Mouse (Mus musculus) kidney, embryonic 16.5 days (tissue): Measurements from ENCODE around the gene Ptprk. TPM values are rescaled to one million over a fixed set of nuclear protein-coding genes. Genes with fewer than 3 reads are reported as not detected.

ENCODE experiments used
- ATAC-seq: fragments of 200-750 bp; cut with Nextera tagmentation; 2 replicates; pipeline ENCODE4 v1.8.0; 2017; ENCODE audit warnings: moderate TSS enrichment; ENCODE audit not compliant: low FRiP score, low TSS enrichment
- H3K27ac ChIP-seq: fragments of 300-500 bp; sonication (generic); 2 replicates; pipeline ENCODE4 v1.5.1; 2014; ENCODE audit warnings: low read length
- H3K27me3 ChIP-seq: fragments of 300-500 bp; sonication (generic); 2 replicates; pipeline ENCODE4 v1.6.1; 2014; ENCODE audit warnings: low read length, control low read depth, mixed read lengths; ENCODE audit not compliant: insufficient read depth
- H3K36me3 ChIP-seq: fragments of 300-500 bp; sonication (generic); 2 replicates; pipeline ENCODE4 v1.6.1; 2014; ENCODE audit warnings: low read length, control low read depth, mixed read lengths; ENCODE audit not compliant: insufficient read depth
- H3K4me1 ChIP-seq: fragments of 300-500 bp; sonication (generic); 2 replicates; pipeline ENCODE4 v1.6.1; 2014; ENCODE audit warnings: low read length, control low read depth, mixed read lengths; ENCODE audit not compliant: insufficient read depth
- H3K4me2 ChIP-seq: fragments of 300-500 bp; sonication (generic); replicated peaks from 2 replicates; pipeline ENCODE4 v1.6.1; 2014; ENCODE audit warnings: low read depth, low read length
- H3K4me3 ChIP-seq: fragments of 300-500 bp; sonication (generic); 2 replicates; pipeline ENCODE4 v1.5.1; 2014; ENCODE audit warnings: mild to moderate bottlenecking, low read length
- H3K9ac ChIP-seq: fragments of 300-500 bp; sonication (generic); replicated peaks from 2 replicates; pipeline ENCODE4 v1.6.1; 2014; ENCODE audit warnings: low read length
- H3K9me3 ChIP-seq: fragments of 300-500 bp; sonication (generic); 2 replicates; pipeline ENCODE4 v1.6.1; 2016; ENCODE audit warnings: low read length, control low read depth
- WGBS: fragments of 180-500 bp; shearing (Covaris S2); extraction: QIAGEN DNeasy Blood & Tissue Kit; methylation state at CpG from one replicate; pipeline ENCODE4 v1.1.7; 2014; 5-methylcytosine and 5-hydroxymethylcytosine counted together
- polyA plus RNA-seq: library from polyadenylated mRNA; unstranded; fragments of >200 nt; fragmentation: Nextera tagmentation; extraction: Ambion mirVana; gene quantifications from 2 replicates; pipeline ENCODE4 v1.2.1, GENCODE M21; 2015

Gene Ptprk
- polyA plus RNA-seq, 1 experiment from 2014 or later: 34.7 TPM

DNA sequence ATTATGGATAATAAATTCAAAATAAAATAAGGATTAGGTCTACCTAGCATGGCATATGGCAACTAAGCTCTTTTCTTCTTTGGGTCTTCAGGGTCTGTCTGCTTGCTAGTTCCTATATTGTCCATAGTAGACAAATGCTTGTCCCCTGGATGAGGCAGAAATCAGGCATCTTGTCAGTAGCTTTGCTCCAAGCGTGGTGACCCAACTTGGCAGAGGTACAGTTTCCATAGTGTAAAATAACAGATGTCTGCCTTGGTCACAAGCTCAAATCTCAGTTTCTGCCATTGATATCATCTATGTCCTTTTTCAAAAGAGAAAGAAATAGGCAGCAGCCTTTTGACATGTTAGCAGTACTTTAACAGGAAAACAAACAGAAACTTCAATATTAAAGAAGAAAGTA, 416.4 kb downstream of the Ptprk start:
- Histone ChIP-seq H3K9me3 (no peaks in the 10 kb centered on the region), H3K4me2 (no peak overlapping the region), H3K4me3 (no peak overlapping the region), H3K4me1 (peaks cover 12% of the 10 kb centered on the region), H3K27me3 (no peaks in the 10 kb centered on the region), H3K27ac (no peak overlapping the region), H3K9ac (no peak overlapping the region), H3K36me3 (0 out of 2 replicates have a peak, but pooled peaks cover 3% of the 10 kb centered on the region)
- 77% methylated on average over 1 of the region's 1 CpGs for WGBS
- no peak for ATAC-seq

GRCm38 (mm10) chr10:28492206-28492605, 417.6 kb downstream of the Ptprk start:
- ATAC-seq: no peak
- 71% methylated on average over 9 of the region's 9 CpGs for WGBS
- no peak overlapping the region for H3K4me2 ChIP-seq

DNA sequence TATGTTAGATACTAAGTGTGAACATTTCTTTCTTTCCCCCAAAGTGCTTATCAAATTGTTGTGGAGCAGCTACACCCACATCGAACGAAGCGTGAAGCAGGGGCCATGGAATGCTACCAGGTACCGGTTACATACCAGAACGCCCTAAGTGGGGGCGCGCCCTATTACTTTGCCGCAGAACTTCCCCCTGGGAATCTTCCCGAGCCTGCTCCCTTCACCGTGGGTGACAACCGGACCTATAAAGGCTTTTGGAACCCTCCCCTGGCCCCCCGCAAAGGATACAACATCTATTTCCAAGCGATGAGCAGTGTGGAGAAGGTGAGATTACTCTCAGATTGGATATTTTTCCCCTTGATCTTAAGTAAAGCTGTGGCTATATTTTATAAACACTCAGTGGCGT, 418.2 kb downstream of the Ptprk start:
- Histone ChIP-seq H3K4me1 (peaks cover 12% of the 10 kb centered on the region), H3K9ac (no peak overlapping the region), H3K4me2 (peak overlapping the region; percentile 10; the same call in 1 of the 2 replicates), H3K27ac (no peak overlapping the region), H3K36me3 (0 out of 2 replicates have a peak, but pooled peaks cover 3% of the 10 kb centered on the region), H3K4me3 (no peak overlapping the region), H3K9me3 (no peaks in the 10 kb centered on the region), H3K27me3 (no peaks in the 10 kb centered on the region)
- 41% methylated on average over 14 of the region's 14 CpGs for WGBS
- peak; percentile 49; the same call in 1 of the 2 replicates for ATAC-seq

More at GRCm38 (mm10) chr10:28492206-28492605, 417.6 kb downstream of the Ptprk start:
- H3K36me3 ChIP-seq: 0 out of 2 replicates have a peak, but pooled peaks cover 3% of the 10 kb centered on the region
- no peak overlapping the region for H3K4me3 ChIP-seq
- H3K27me3 ChIP-seq: no peaks in the 10 kb centered on the region
- peaks cover 12% of the 10 kb centered on the region for H3K4me1 ChIP-seq
- no peaks in the 10 kb centered on the region for H3K9me3 ChIP-seq
- H3K27ac ChIP-seq: no peak overlapping the region
- no peak overlapping the region for H3K9ac ChIP-seq

- H3K27me3 ChIP-seq: no peaks in the 10 kb centered on the region
- H3K9me3 ChIP-seq: no peaks in the 10 kb centered on the region
- WGBS: 27% methylated on average over 7 of the region's 7 CpGs
- no peak overlapping the region for H3K4me3 ChIP-seq
- peak overlapping the region; percentile 10; the same call in 1 of the 2 replicates for H3K4me2 ChIP-seq
- H3K27ac ChIP-seq: no peak overlapping the region
- H3K36me3 ChIP-seq: 0 out of 2 replicates have a peak, but pooled peaks cover 3% of the 10 kb centered on the region
- H3K4me1 ChIP-seq: peaks cover 12% of the 10 kb centered on the region
- no peak overlapping the region for H3K9ac ChIP-seq
- peak; percentile 88 for ATAC-seq
These were observed 418.7 kb downstream of the Ptprk start for GRCm38 (mm10) chr10:28493271-28493861.

DNA sequence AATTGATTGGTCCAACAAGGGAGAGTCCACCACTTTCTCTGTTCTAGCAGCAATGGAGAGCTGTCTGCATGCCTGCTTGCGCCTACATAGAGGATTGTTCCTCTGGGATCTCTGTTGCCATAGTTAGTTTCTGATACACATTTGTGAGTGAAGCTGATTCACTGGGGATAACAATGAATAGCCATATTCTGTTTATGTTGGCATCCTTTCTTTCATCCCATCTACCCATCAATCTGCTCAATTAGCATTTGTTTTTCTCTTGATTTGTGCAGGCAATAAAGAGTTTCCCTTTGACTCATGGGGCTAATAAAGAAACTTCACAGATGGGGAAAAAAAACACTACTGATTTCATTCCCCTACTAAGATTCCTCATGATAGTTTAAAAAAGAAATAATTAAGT, 423.2 kb downstream of the Ptprk start:
- Histone ChIP-seq H3K36me3 (0 out of 2 replicates have a peak, but pooled peaks cover 3% of the 10 kb centered on the region), H3K9me3 (no peaks in the 10 kb centered on the region), H3K9ac (no peak overlapping the region), H3K4me1 (peaks cover 9% of the 10 kb centered on the region), H3K27me3 (no peaks in the 10 kb centered on the region), H3K27ac (no peak overlapping the region), H3K4me3 (no peak overlapping the region), H3K4me2 (no peak overlapping the region)
- WGBS: 88% methylated on average over 1 of the region's 1 CpGs
- ATAC-seq: no peak

DNA sequence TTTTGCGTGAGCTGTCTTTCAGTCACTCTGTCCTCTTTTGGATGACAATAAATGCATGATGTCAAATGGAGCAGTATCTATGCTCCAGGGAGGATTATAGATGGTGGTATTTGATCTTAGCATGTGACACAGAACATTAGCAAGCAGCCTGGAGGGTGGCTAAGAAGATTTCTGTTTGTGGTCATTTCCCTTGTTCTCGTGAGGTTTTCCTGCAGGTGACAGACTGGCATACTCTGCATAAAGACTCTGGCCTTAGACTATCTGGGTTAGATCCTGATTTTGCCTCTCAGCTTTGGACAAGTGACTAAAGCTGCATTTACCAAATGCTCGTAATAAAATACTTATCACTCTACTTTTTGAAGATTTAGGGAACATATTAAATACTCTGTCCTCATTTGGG, 423.9 kb downstream of the Ptprk start:
- Histone ChIP-seq H3K27me3 (no peaks in the 10 kb centered on the region), H3K4me3 (no peak overlapping the region), H3K9ac (no peak overlapping the region), H3K4me1 (peaks cover 2% of the 10 kb centered on the region; the same call in 1 of the 2 replicates), H3K4me2 (no peak overlapping the region), H3K27ac (no peak overlapping the region), H3K9me3 (no peaks in the 10 kb centered on the region), H3K36me3 (0 out of 2 replicates have a peak, but pooled peaks cover 3% of the 10 kb centered on the region)
- WGBS: 85% methylated on average over 3 of the region's 3 CpGs
- no peak for ATAC-seq

GRCm38 (mm10) chr10:28513601-28514000, 439.0 kb downstream of the Ptprk start:
- Histone ChIP-seq H3K9me3 (no peaks in the 10 kb centered on the region), H3K27ac (no peak overlapping the region), H3K27me3 (no peaks in the 10 kb centered on the region), H3K4me3 (no peak overlapping the region), H3K4me1 (no peaks in the 10 kb centered on the region), H3K4me2 (no peak overlapping the region), H3K36me3 (no peaks in the 10 kb centered on the region), H3K9ac (no peak overlapping the region)
- no peak for ATAC-seq
- 89% methylated on average over 2 of the region's 2 CpGs for WGBS

- Histone ChIP-seq H3K4me2 (no peak overlapping the region), H3K36me3 (no peaks in the 10 kb centered on the region), H3K4me1 (no peaks in the 10 kb centered on the region), H3K27me3 (no peaks in the 10 kb centered on the region), H3K4me3 (no peak overlapping the region), H3K9me3 (no peaks in the 10 kb centered on the region), H3K27ac (no peak overlapping the region), H3K9ac (no peak overlapping the region)
- ATAC-seq: no peak
- 91% methylated on average over 5 of the region's 5 CpGs for WGBS
These were observed 441.5 kb downstream of the Ptprk start for GRCm38 (mm10) chr10:28516147-28516546.

- Histone ChIP-seq H3K9ac (no peak overlapping the region), H3K4me2 (no peak overlapping the region), H3K36me3 (no peaks in the 10 kb centered on the region), H3K4me1 (no peaks in the 10 kb centered on the region; the same call in 1 of the 2 replicates), H3K27ac (no peak overlapping the region), H3K27me3 (no peaks in the 10 kb centered on the region), H3K4me3 (no peak overlapping the region), H3K9me3 (no peaks in the 10 kb centered on the region)
- no peak for ATAC-seq
- 86% methylated on average over 3 of the region's 3 CpGs for WGBS
These were observed 443.7 kb downstream of the Ptprk start for GRCm38 (mm10) chr10:28518297-28518696.

DNA sequence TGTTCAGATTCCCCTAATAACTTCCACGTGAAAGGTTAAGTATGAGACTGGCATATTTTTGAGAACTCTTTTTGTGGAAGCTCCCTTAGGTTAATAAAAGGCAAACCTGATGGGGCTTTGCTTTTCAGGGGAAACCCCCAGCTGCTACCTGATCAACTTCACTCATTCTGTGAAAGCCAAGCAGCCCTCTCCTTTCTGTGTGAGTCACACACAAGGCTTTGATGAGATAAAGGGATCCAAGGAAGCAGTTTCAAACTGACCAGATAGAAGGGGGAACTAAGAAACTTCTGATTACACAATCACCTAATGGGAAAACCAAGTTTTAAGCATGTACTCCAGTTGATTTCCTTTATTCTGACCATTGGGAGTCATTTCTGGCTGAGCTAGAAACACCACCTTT, 445.2 kb downstream of the Ptprk start:
- H3K27ac ChIP-seq: no peak overlapping the region
- ATAC-seq: no peak
- H3K9me3 ChIP-seq: no peaks in the 10 kb centered on the region
- 79% methylated on average over 1 of the region's 1 CpGs for WGBS
- peaks cover 10% of the 10 kb centered on the region; the same call in 1 of the 2 replicates for H3K4me1 ChIP-seq
- no peaks in the 10 kb centered on the region for H3K36me3 ChIP-seq
- H3K9ac ChIP-seq: no peak overlapping the region
- H3K4me3 ChIP-seq: no peak overlapping the region
- no peak overlapping the region for H3K4me2 ChIP-seq
- H3K27me3 ChIP-seq: no peaks in the 10 kb centered on the region
